Mouse (Mus musculus): Measurements from ENCODE around the gene Cenpn.

Gene Cenpn

GRCm38 (mm10) chr8:116942284-116943058 is 20.9 kb downstream of the Cenpn start:
- in situ Hi-C loops (cut with MboI, MseI): loop anchor here (5.0 kb wide), 1 partner anchor 35 kb away; the partner anchor contains the start of gene 1700030J22Rik

- in situ Hi-C loops (cut with MboI, MseI): loop anchor here (5.0 kb wide), 1 partner anchor 34 kb away; the partner anchor contains the start of gene 1700030J22Rik
Measured at GRCm38 (mm10) chr8:116943161-116943554, 21.6 kb downstream of the Cenpn start, which contains the start of gene Atmin. Gene Atmin (plus strand): TSS chr8:116943393.

- in situ Hi-C loops (cut with MboI, MseI): loop anchor here (5.0 kb wide), 1 partner anchor 34 kb away; the partner anchor contains the start of gene 1700030J22Rik
Measured at GRCm38 (mm10) chr8:116943555-116944384, 22.2 kb downstream of the Cenpn start.

GRCm38 (mm10) chr8:116944385-116944696 is 22.8 kb downstream of the Cenpn start:
- in situ Hi-C loops (cut with MboI, MseI): loop anchor here (5.0 kb wide), 1 partner anchor 33 kb away; the partner anchor contains the start of gene 1700030J22Rik

- in situ Hi-C loops (cut with MboI, MseI): no loop called here
Measured at GRCm38 (mm10) chr8:116945169-116945910, 23.8 kb downstream of the Cenpn start.

GRCm38 (mm10) chr8:116946268-116946838 is 24.8 kb downstream of the Cenpn start:
- in situ Hi-C loops (cut with MboI, MseI): no loop called here

GRCm38 (mm10) chr8:116946851-116947250 is 25.3 kb downstream of the Cenpn start:
- in situ Hi-C loops (cut with MboI, MseI): no loop called here

- in situ Hi-C loops (cut with MboI, MseI): no loop called here
Measured at GRCm38 (mm10) chr8:116947589-116947988, 26.1 kb downstream of the Cenpn start.

GRCm38 (mm10) chr8:116951369-116951768 is 29.8 kb downstream of the Cenpn start:
- in situ Hi-C loops (cut with MboI, MseI): no loop called here

- in situ Hi-C loops (cut with MboI, MseI): no loop called here
Measured at GRCm38 (mm10) chr8:116951778-116952177, 30.2 kb downstream of the Cenpn start.

GRCm38 (mm10) chr8:116952428-116952827 is 30.9 kb downstream of the Cenpn start:
- in situ Hi-C loops (cut with MboI, MseI): no loop called here

GRCm38 (mm10) chr8:116954415-116954814 is 32.9 kb downstream of the Cenpn start:
- in situ Hi-C loops (cut with MboI, MseI): no loop called here

- in situ Hi-C loops (cut with MboI, MseI): no loop called here
Measured at GRCm38 (mm10) chr8:116969531-116969930, 48.0 kb downstream of the Cenpn start.

- in situ Hi-C loops (cut with MboI, MseI): loop anchor here (5.0 kb wide), 1 partner anchor 33 kb away; the partner anchor contains the start of gene Atmin
Measured at GRCm38 (mm10) chr8:116975066-116975465, 53.5 kb downstream of the Cenpn start.

GRCm38 (mm10) chr8:116975606-116976005 is 54.1 kb downstream of the Cenpn start:
- in situ Hi-C loops (cut with MboI, MseI): loop anchor here (5.0 kb wide), 1 partner anchor 33 kb away; the partner anchor contains the start of gene Atmin

- in situ Hi-C loops (cut with MboI, MseI): loop anchor here (5.0 kb wide), 1 partner anchor 36 kb away; the partner anchor contains the start of gene Atmin
Measured at GRCm38 (mm10) chr8:116978052-116978451, 56.5 kb downstream of the Cenpn start.

GRCm38 (mm10) chr8:116978631-116979256 is 57.2 kb downstream of the Cenpn start, which contains the start of gene 1700030J22Rik:
Gene 1700030J22Rik (minus strand): TSS chr8:116978959.
- in situ Hi-C loops (cut with MboI, MseI): loop anchor here (5.0 kb wide), 1 partner anchor 36 kb away; the partner anchor contains the start of gene Atmin

- in situ Hi-C loops (cut with MboI, MseI): no loop called here
Measured at GRCm38 (mm10) chr8:116980117-116980516, 58.6 kb downstream of the Cenpn start.

- in situ Hi-C loops (cut with MboI, MseI): no loop called here
Measured at GRCm38 (mm10) chr8:116989842-116990241, 68.3 kb downstream of the Cenpn start.

Measured in regulatory T cell (primary cell).